Mouse (Mus musculus): Measurements from ENCODE around the gene Fgfrl1. TPM values are rescaled to one million over a fixed set of nuclear protein-coding genes. Genes with fewer than 3 reads are reported as not detected.

Fgfrl1 gene
- total RNA-seq, 2 experiments from 2014 or later: 16.6 to 16.9 TPM

DNA sequence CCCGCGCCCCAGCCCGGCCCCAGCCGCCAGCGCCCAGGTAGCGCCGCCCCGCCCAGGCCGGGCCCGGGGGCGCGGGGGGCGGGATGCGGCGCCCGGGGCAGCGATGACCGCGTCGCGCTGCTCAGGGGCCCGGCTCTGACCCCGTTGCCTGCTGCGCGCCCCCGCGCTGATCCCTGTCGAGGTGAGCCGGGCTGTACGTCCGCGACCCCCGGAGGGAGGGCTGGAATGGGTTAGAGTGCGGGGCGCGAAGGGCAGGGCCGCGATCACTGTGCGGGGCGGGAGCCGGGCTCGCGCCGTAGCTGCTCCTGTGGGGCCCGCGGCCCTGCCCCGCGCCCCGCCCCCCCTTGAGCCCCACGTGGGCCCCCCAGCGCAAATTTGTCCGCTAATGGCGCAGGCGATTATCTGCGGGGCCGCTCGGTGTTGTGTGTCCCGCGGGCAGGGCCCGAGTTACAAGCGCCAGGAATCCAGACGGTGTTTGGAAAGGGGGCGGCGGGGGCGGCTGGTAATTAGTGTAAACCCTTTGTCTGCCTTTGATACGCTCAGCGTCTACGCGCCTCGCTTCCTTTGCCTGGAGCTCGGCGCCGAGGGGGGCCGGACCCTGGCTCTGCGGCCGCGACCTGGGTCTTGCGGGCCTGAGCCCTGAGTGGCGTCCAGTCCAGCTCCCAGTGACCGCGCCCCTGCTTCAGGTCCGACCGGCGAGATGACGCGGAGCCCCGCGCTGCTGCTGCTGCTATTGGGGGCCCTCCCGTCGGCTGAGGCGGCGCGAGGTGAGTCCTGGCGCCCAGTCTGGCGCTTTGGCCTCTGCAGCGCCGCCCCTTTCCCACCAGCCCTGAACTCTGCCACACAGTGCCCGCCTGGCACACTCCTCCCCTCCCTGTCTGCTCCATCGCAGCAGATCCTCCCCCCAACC, 2.4 kb downstream of the Fgfrl1 start:
- peak; percentile 31 to 37 for DNase-seq
- intact Hi-C loops (cut with DNase I): no loop called here

DNA sequence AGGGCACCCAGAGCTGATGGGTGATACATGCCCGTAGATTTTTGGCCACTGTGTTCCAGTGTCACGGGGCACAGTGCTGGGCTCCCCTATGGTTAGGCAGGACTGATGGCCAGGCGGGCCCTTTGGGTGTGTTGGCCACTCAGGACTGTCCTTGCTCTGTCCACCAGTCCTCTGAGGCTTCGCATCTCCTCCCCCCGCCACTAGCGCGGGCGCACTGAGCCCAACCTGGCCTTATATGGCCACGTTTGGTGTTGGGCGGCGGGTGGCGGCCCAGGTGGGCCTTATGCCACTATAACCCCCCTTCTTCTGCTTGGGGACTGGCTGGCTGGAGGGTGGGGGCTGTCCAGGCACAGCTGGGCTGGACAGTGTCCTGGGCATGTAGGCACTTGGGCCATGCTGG, 3.7 kb downstream of the Fgfrl1 start:
- DNase-seq: no peak
- intact Hi-C loops (cut with DNase I): no loop called here

DNA sequence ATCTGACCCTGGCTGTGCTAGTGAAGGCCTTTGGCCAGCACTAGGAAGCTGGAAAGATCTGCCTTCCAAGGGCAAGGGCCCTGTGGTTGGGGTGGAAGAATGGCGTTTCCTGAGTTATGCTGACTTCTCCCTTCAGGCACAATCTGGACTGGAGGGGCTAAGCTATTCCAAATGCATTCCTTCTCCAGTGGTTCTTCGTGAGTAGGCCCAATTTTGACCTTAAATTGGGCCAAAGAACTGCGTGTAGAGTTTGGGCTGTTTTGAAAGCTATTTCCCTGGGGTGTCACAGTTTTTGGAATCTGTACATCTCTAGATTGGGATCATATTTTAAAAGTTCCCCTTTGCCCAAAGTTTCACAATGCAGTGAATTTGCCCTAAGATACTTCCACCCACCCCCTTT, 4.4 kb downstream of the Fgfrl1 start:
- intact Hi-C loops (cut with DNase I): no loop called here
- DNase-seq: no peak

DNA sequence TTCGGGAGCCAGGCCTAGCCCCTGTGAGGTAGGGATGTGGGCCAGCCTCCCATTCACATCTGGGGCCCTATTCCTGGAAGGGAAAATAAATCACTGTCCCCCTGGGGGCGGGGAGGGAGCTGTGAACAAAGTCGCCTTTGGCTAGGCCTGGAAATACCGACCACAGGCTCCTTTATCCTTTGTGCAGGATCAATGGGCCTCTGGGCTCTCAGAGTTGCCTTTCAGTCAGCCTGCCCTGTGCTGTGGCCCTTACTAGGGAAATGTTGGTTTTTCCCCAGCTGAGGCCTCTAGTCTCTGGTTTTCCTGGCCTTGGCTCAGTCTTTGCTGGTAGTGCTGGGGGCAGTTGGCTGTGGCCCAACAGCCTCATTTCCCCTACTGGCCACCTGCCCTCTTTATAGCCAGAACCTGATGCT, 5.2 kb downstream of the Fgfrl1 start:
- intact Hi-C loops (cut with DNase I): no loop called here
- DNase-seq: no peak

DNA sequence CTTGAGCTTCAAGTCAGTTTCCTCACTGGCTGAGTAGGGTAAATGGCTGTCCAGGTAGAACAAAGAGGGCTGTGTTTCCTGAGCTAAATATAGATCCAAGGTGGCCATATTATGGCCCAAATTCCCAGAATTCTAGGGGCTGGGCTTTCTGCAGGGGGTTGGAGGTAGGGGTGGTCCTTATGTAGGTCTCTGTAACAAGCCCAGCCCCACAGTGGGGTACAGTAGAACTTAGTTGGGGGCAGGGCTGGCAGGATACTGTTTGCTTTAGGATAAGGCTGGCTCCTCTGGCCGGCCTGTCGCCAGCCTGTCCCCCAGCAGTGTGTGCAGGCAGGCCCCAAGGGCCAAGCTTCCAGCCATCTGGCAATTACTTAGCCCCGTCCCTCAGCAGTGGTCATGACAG, 8.2 kb downstream of the Fgfrl1 start:
- no peak for DNase-seq
- intact Hi-C loops (cut with DNase I): no loop called here

DNA sequence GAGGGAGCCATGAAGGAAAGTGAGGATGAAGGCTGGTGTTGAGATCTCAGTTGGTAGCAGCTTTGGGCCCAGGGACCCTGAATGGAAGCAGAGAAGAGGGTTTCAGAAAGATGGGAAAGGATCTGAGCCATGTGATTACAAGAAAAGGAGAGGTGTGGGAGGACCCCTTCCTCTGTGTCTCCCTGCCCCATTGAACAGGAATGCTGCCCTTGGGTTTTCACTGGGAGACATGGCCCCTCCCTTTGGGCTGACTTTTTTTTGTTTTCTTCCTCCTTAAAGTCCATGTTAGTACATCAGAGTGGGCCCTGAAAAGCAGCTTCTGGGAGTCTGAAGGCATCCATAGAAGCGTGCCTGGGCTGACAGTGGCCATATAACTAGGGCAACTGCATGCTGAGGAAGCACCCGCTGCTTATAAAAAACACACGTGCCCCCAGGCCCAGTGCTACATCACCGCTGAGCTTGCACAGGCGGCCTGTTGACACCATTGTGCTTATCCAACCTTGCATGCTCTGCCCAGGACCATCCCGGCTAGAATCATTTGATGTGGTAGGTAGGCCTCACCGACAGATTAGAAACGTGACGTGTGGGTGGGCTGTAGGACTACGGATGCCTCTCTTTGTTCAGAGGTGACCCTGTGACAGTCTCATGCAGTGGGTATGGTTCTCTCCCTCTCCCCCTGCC, 9.3 kb downstream of the Fgfrl1 start:
- DNase-seq: no peak
- intact Hi-C loops (cut with DNase I): no loop called here

DNA sequence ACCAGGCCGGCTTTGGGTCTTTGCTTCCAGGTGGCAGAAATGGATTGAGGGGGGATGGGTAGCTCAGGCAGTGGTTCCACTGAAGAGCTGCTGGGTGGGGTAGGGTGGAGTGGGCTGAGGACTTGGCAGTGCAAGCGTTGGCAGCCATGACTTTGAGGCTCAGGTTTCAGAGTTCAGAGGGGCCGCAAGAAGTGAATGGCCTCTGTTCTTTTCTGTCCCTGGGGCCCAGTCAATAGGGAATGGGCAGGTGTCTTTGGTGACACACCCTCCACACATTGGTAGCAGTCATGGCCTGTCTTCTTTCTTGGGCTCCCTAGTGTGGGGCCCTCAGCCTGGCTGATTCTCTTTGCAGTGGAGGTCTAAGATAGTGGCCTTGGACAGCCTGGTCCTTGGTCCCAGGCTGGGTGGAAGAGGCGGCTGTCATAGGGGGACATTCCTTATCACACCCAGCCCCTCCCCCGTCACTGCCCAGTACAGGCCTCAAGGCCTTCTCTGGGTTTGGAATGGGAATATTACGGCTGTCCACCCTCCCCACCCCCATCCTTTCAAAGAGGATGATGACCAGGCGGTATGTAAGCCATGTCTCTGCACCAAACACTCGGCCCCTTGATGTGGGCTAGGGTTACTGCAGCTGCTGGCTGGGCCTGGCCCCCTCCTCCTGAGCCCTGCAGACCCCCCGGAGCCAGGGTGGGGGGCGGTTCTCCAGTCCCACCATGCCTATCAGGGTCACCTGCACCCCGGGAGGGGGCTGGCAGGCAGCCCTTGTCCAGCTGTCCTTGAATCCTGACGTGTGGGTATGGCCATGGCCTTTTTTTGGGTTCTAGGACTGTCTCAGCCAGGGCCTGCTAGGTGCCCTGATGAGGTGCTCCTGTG, 11.8 kb downstream of the Fgfrl1 start:
- intact Hi-C loops (cut with DNase I): no loop called here
- no peak for DNase-seq

DNA sequence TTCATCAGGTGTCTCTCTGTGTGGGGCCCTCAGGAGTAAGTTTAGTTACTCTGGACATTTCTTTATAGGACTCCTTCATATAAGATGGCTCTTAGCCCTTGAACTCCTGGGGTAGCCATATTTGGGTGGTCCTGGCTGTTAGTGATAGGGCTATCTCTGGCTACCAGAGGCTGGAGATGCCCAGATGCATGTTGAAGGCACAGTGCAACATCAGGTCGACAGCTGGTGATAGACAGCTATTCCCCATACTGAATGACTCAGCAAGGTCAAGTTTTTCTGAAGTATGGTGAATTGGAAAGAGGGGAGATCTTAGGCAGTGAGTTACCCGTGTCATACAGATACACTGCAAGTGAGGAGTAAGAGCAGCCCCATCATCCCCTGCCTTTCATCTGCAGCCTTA, 15.6 kb downstream of the Fgfrl1 start:
- DNase-seq: no peak
- intact Hi-C loops (cut with DNase I): no loop called here

DNA sequence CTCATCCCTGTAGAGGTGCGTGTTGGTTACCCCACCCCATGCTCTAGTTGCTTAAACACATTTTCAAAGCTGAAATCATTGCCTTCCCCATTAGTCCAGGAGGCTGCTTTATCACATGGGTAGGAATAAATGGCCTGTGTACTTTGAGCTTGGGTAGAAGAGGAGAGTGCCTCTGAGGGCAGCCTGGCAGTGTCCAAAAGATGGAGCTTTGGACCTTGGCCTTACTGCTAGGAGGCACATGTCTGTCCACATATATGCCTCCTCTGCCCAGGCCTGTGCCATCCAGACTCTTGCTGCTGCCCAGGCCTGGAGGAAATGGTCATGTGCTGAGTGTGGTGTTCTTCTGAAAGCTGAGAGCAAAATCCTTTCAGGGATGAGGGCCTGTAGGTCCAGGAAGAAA, 16.2 kb downstream of the Fgfrl1 start:
- DNase-seq: no peak
- intact Hi-C loops (cut with DNase I): no loop called here

DNA sequence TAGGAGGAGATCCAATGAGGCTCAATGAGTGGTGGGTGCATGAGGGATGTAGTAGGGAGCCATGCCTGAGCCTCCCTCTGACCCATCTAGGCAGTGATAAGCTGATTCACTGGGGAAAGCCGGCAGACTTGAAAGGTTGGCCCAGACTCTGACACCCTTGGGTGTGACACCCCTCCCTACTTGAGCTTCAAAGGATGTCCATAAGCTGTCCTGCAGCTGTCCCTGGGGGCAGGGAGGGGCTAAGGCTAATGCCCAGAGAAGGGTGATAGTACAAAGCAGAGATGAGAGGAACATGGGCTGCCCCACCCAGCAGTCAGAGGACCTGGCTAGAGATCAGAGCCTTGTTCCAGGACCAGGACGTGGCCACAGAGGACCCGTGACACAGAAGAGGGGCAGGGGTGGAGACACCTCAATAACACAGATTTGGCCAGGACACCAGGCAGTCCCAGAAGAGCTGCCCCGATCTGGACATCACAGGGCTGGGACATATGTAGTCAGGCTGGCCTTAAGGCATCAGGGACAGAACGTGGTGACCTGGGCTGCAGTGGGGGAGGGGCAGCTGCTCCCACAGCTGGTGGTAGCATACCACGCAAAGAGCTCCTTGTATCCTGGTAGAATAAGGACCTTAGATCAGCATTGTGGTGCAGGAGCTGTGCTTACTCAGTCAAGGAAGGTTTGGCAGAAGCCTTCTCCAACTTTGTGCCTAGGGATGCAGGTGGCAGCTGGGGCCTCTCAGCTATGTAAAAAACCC, 17.0 kb downstream of the Fgfrl1 start:
- intact Hi-C loops (cut with DNase I): no loop called here

DNA sequence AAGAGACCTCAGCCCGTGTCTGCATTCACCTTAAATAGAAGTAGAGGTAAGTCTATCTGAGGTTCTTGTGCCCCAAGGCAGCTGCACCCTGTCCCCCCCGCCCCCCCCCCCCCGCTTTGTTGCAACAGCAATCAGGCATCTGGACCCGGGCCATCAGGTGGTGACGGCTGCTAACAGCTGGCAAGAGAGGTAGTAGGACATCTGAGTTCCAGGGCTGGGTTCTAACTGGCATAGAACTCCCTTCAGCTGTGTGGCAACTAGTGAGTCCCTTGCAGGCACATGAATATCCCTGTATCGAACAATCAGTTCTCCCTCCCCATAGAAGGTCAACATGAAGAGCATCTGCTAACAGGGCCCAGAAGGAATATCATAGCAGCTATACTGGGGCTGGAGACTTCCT, 19.8 kb downstream of the Fgfrl1 start:
- DNase-seq: no peak
- intact Hi-C loops (cut with DNase I): no loop called here

More for the DNA sequence above, 17.0 kb downstream of the Fgfrl1 start:
- DNase-seq: no peak

DNA sequence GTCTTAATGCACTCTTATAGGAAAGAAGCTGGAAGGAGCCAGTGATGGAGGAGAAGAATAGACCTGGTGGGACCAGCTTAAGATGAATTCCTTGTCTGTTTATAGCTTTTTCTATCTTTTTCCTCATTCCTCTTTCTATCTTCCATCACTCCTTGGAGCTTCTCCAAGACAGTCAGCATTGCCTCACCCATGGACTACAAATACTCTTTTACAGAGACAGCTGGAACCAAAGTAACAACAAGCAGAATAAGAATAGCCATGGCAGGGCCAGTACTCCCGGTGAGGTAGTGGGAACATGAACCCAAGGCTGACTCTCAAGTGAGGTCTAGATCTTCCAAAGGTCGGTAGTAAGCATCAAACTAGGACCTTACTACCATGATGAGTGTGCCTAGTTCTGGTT, 20.9 kb downstream of the Fgfrl1 start:
- intact Hi-C loops (cut with DNase I): no loop called here
- no peak for DNase-seq

DNA sequence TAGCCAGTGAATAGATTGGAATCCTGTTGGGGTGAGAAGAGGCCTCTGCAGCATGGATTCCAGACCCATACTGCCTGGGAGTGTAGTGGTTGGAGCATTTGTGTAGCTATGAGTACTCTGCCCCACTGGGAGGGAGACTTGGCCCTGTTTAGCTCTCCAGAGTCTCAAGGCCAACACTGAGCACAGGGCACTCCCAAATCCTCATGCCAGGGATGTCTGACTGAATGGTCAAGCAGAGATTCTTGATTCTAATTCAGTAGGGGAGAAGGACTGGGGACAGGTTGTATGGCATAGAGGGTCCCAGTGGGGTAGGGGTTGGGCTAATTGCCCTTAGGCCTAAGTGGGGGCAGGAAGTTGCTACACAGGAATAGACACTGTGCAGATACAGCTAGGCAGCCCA, 21.5 kb downstream of the Fgfrl1 start:
- DNase-seq: no peak
- intact Hi-C loops (cut with DNase I): no loop called here

DNA sequence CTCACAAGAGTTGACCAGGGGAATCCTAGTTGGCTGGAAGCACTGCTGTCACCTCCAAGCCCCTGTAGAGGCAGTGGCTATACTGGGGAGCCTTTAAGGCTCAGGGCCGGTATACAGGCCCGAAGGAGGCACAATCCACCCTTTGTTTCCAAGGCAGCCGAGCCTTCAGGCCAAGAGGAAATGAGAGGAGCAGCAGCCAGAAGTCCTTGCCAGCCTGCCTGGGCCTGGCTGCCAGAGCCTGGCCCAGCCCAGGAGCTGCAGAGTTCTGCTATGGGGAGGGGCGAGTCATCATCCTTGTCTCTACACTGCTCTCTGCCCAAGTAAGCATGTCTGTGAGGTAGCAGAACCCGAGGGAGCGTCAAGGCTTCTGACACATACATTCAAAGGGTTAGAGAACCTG, 22.0 kb downstream of the Fgfrl1 start:
- peak; percentile 23 to 46 for DNase-seq
- intact Hi-C loops (cut with DNase I): no loop called here

DNA sequence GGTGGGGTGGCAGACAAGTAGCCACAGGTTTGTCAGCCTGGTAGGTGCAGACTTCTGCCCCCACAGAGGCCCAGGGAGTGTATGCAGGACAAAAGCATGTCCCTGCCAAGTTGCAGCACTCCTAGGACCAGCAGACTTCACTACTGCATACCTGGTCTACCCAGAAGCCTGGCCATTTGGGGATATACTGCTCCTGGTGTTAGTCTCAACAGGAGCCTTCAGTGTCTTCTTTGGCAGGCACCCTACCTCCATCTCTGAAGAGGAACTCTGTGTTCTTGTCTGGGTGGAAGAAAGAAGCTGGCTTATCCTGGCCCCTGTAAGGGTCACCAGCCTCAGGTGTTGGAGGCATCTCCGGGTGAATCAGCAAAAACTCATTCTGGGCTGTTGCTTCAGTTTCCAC, 23.8 kb downstream of the Fgfrl1 start:
- intact Hi-C loops (cut with DNase I): no loop called here
- no peak for DNase-seq

DNA sequence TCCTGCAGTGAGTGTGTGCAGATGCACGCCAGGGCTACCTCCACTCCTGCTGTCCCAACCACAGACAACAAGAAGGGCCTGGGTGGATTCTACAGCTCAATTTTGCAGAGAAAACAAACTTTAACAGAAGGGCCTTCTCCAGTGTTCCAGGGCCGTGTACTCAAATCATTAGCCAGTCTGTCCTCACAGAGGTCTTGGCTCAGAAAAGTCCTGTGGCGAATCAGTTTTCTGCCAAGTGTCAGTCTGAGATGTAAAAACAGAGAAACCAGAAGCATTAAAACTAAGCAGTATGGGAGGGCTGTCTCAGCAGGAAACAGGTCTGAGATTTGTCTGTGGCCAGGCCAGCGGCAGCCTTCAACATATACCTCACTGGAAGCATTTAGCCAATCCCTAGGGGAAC, 25.9 kb downstream of the Fgfrl1 start:
- intact Hi-C loops (cut with DNase I): no loop called here
- DNase-seq: no peak

DNA sequence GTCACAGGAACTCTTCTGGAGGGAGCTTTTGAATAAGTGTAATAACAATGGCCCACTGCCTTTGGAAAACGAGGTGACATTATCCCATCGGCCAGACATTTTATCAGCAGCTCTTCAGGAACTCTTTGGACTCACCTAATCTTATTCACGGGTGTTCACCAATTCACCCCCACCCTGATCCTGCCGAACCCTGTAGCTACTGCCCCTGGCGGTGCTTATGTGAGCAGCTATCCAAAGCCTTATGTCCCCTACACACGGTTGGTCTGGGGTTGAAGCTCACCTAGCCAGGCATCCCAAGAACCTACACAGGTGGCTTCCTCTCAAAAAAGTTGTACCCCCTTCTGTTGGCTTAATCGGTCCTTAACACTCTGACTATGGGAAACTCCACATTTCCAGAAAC, 27.6 kb downstream of the Fgfrl1 start:
- no peak for DNase-seq
- intact Hi-C loops (cut with DNase I): no loop called here

DNA sequence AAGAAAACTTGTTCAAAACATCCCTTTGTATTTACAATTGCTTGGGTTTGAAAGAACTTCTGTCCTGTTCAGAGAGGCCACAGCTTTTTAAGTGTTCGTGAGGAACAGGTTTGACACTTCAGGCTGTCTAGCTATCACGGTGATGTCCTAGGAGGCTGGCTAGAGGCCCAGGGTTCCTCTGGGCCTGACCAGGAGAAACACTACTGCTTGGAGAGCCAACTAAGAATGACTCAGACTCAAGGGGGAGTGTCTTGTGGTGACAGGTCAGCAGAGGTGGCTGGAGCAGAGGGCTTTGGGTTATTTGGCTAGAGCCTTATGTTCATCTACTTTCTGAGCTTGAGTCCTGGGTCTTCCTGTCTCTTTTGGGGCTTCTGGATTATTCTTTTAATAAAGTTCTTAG, 31.8 kb downstream of the Fgfrl1 start:
- DNase-seq: no peak
- intact Hi-C loops (cut with DNase I): no loop called here

DNA sequence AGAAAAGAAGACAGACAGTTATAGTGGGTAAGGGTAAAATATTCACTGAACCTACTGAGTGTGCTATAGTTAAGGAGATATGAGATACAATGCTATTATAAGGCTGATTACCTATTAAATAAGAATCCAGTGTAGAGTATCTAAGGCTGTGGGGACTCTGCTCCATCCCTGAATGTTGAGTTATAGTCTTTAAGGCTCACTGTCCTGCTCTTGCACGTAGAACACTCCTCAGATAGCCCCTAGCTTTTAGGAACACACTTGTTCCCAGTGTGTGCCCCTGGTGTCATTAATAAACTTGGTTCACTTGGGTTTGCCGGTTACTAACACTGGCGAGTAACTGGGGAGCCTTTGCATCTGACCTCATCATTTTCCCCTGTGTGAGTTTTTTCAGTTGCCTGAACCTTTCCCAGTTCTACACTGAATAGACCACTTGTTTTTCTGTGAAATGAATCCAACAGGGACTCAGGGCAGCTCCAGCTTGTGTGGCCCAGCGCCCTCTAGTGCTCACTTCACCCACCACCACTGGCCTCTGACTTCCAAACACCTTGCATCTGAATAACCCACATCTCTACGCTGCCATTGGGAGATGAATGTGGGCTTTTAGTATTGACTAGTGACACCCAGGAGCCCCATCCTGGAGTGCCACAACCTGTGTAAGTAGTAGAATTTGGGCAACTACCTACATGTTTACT, 34.5 kb downstream of the Fgfrl1 start:
- intact Hi-C loops (cut with DNase I): loop anchor here (2.0 to 5.0 kb wide), 3 partner anchors 34 to 299 kb away; partner anchors contain the start of gene Fgfrl1
- peak; percentile 73 to 79 for DNase-seq

DNA sequence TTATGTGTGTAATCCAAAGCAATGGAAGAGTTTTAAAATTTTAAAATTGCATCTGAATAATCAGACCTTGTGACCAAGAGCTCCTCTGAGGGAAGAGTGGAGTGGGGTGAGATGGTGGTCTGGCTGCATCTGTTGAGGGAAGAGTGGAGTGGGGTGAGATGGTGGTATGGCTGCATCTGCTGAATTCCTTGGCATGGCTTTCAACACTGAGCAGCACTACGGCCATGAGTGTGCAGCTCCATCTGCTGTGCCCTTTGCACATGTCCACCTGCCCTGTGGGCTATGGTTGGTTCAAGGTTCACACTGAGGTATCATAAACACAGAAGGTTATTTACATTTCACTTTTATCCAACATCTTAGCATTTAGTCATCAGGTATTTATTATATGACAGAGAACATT, 35.2 kb downstream of the Fgfrl1 start:
- intact Hi-C loops (cut with DNase I): loop anchor here (2.0 to 5.0 kb wide), 3 partner anchors 35 to 300 kb away; partner anchors contain the start of gene Fgfrl1
- DNase-seq: no peak
